Mouse (Mus musculus): ENCODE data around the gene Mob3a. TPM values are rescaled to one million over a fixed set of nuclear protein-coding genes. Genes with fewer than 3 reads are reported as not detected.

The Mob3a gene
- total and polyA plus RNA-seq, 2 experiments = 3.5 to 6.1 TPM

DNA sequence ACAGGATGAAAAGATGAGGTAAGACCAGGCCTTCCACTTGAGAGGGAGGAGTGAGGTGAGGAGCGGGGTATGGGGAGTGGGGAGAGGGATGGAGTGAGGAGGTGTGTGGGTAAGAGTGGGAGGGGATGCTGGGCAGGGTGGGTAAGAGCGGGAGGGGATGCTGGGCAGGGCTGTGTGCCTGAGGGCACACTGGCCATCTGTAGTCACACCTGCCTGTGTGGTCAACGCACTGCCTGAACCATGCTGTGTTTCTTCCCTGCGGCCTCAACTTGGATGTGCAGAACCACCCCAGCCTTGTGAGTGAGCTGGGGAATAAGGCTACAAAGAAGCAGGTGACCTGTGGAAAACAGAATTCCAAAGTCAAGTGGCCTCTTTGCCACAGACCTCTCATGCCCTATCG is 2.6 kb upstream of the Mob3a start:
- H3K4me3 ChIP-seq (ENCODE audit: insufficient read depth, low read depth, low read length) = no peak overlapping the region
- WGBS = 95% methylated on average over 5 of the region's 5 CpGs
- peaks cover 12% of the 10 kb centered on the region; the same call in 1 of the 2 replicates for H3K36me3 ChIP-seq (ENCODE audit: control insufficient read depth, insufficient read depth, low read length)
- H3K79me2 ChIP-seq (ENCODE audit: control insufficient read depth, insufficient read depth, low read length) = peaks cover 3% of the 10 kb centered on the region; the same call in 1 of the 2 replicates
- H3K4me1 ChIP-seq (ENCODE audit: control insufficient read depth, insufficient read depth, low read length) = peaks cover 9% of the 10 kb centered on the region
- no peak for DNase-seq (ENCODE audit: extremely low read depth, low read depth, low spot score)
- no peak overlapping the region for H3K9ac ChIP-seq (ENCODE audit: low read depth, low read length)
- TF ChIP-seq CTCF (IDR thresholded peaks at IDR 0.05; ENCODE audit: low read depth, low read length) (no peak), POLR2A (IDR thresholded peaks at IDR 0.05; ENCODE audit: extremely low read depth, insufficient read depth, low read length) (no peak)
- no peak overlapping the region for H3K27ac ChIP-seq (replicated peaks; ENCODE audit: insufficient read depth, low read depth, low read length)
- no peaks in the 10 kb centered on the region for H3K27me3 ChIP-seq (ENCODE audit: control insufficient read depth, insufficient read depth, low read length)

- peaks cover 9% of the 10 kb centered on the region for H3K4me1 ChIP-seq (ENCODE audit: control insufficient read depth, insufficient read depth, low read length)
- H3K79me2 ChIP-seq (ENCODE audit: control insufficient read depth, insufficient read depth, low read length) = peaks cover 3% of the 10 kb centered on the region; the same call in 1 of the 2 replicates
- no peak overlapping the region for H3K9ac ChIP-seq (ENCODE audit: low read depth, low read length)
- 85% methylated on average over 5 of the region's 5 CpGs for WGBS
- TF ChIP-seq POLR2A (IDR thresholded peaks at IDR 0.05; ENCODE audit: extremely low read depth, insufficient read depth, low read length) (no peak), CTCF (IDR thresholded peaks at IDR 0.05; ENCODE audit: low read depth, low read length) (no peak)
- peaks cover 8% of the 10 kb centered on the region; the same call in 1 of the 2 replicates for H3K36me3 ChIP-seq (ENCODE audit: control insufficient read depth, insufficient read depth, low read length)
- no peak overlapping the region for H3K4me3 ChIP-seq (ENCODE audit: insufficient read depth, low read depth, low read length)
- no peak overlapping the region for H3K27ac ChIP-seq (replicated peaks; ENCODE audit: insufficient read depth, low read depth, low read length)
- DNase-seq (ENCODE audit: extremely low read depth, low read depth, low spot score) = no peak
- H3K27me3 ChIP-seq (ENCODE audit: control insufficient read depth, insufficient read depth, low read length) = no peaks in the 10 kb centered on the region
Observed at GRCm38 (mm10) chr10:80703643-80704042, 1.9 kb upstream of the Mob3a start.

DNA sequence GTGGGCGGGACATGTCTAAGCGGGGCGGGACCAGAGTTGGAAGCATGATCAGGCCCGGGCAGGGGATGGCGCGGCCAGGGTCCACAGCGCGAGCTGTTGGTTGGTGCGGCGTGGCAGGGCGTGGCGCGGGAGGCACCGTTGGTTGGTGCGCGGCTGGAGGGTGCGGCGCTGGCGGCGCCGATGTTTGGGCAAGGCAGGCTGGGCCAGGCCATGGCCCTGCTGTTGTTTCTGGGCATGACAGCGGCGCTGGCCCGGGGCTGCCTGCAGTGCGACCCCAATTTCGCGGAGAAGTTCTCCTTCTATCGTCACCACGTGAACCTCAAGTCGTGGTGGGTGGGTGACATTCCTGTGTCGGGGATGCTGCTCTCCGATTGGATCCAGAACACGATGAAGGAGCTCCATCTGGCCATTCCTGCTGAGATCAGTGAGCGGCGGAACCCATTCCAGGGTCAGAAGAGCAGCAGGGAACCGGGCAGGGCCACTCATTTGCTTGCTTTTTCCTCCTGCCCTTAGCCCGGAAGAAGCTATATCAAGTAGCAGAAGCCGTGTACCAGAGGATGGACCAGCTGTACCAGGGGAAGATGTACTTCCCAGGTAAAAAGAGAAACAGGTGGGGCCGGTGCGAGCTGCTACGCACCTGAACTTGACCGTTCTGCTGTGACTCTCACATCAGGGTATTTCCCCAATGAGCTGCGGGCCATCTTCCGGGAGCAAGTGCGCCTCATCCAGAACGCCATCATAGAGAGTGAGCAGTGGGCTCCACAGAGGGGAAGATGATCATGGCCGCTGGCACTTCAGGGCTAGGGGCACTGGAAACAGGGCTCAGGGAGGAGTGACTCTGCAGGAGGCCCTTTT is 986 bp upstream of the Mob3a start:
- peaks cover 9% of the 10 kb centered on the region for H3K4me1 ChIP-seq (ENCODE audit: control insufficient read depth, insufficient read depth, low read length)
- 3% methylated on average over 40 of the region's 47 CpGs for WGBS
- DNase-seq (ENCODE audit: extremely low read depth, low read depth, low spot score) = peak; percentile 85

GRCm38 (mm10) chr10:80700732-80701131 is 1.0 kb downstream of the Mob3a start:
- Histone ChIP-seq H3K9ac (ENCODE audit: low read depth, low read length) (no peak overlapping the region), H3K4me3 (ENCODE audit: insufficient read depth, low read depth, low read length) (no peak overlapping the region), H3K4me1 (ENCODE audit: control insufficient read depth, insufficient read depth, low read length) (peaks cover 9% of the 10 kb centered on the region), H3K79me2 (ENCODE audit: control insufficient read depth, insufficient read depth, low read length) (peaks cover 3% of the 10 kb centered on the region; the same call in 1 of the 2 replicates), H3K27ac (replicated peaks; ENCODE audit: insufficient read depth, low read depth, low read length) (no peak overlapping the region), H3K36me3 (ENCODE audit: control insufficient read depth, insufficient read depth, low read length) (no peaks in the 10 kb centered on the region), H3K27me3 (ENCODE audit: control insufficient read depth, insufficient read depth, low read length) (no peaks in the 10 kb centered on the region)
- DNase-seq (ENCODE audit: extremely low read depth, low read depth, low spot score) = no peak
- TF ChIP-seq POLR2A (IDR thresholded peaks at IDR 0.05; ENCODE audit: extremely low read depth, insufficient read depth, low read length) = no peak
- TF ChIP-seq CTCF (IDR thresholded peaks at IDR 0.05; ENCODE audit: low read depth, low read length) = no peak
- 45% methylated on average over 4 of the region's 4 CpGs for whole genome bisulfite sequencing

More for the DNA sequence above, 986 bp upstream of the Mob3a start:
- Histone ChIP-seq H3K27me3 (ENCODE audit: control insufficient read depth, insufficient read depth, low read length) (no peaks in the 10 kb centered on the region), H3K79me2 (ENCODE audit: control insufficient read depth, insufficient read depth, low read length) (peaks cover 3% of the 10 kb centered on the region; the same call in 1 of the 2 replicates), H3K36me3 (ENCODE audit: control insufficient read depth, insufficient read depth, low read length) (0 out of 2 replicates have a peak, but pooled peaks cover 2% of the 10 kb centered on the region), H3K4me3 (ENCODE audit: insufficient read depth, low read depth, low read length) (peak overlapping the region; percentile 66), H3K9ac (ENCODE audit: low read depth, low read length) (peak overlapping the region; percentile 72), H3K27ac (replicated peaks; ENCODE audit: insufficient read depth, low read depth, low read length) (peak overlapping the region; percentile 82)
- TF ChIP-seq POLR2A (IDR thresholded peaks at IDR 0.05; ENCODE audit: extremely low read depth, insufficient read depth, low read length) = peak; percentile 77
- TF ChIP-seq CTCF (IDR thresholded peaks at IDR 0.05; ENCODE audit: low read depth, low read length) = no peak

GRCm38 (mm10) chr10:80700038-80700504 is 1.7 kb downstream of the Mob3a start:
- Histone ChIP-seq H3K36me3 (ENCODE audit: control insufficient read depth, insufficient read depth, low read length) (no peaks in the 10 kb centered on the region), H3K4me3 (ENCODE audit: insufficient read depth, low read depth, low read length) (no peak overlapping the region), H3K27ac (replicated peaks; ENCODE audit: insufficient read depth, low read depth, low read length) (no peak overlapping the region), H3K9ac (ENCODE audit: low read depth, low read length) (no peak overlapping the region), H3K79me2 (ENCODE audit: control insufficient read depth, insufficient read depth, low read length) (peaks cover 3% of the 10 kb centered on the region; the same call in 1 of the 2 replicates), H3K4me1 (ENCODE audit: control insufficient read depth, insufficient read depth, low read length) (peaks cover 9% of the 10 kb centered on the region), H3K27me3 (ENCODE audit: control insufficient read depth, insufficient read depth, low read length) (no peaks in the 10 kb centered on the region)
- TF ChIP-seq CTCF (IDR thresholded peaks at IDR 0.05; ENCODE audit: low read depth, low read length) (no peak), POLR2A (IDR thresholded peaks at IDR 0.05; ENCODE audit: extremely low read depth, insufficient read depth, low read length) (no peak)
- DNase-seq (ENCODE audit: extremely low read depth, low read depth, low spot score) = no peak
- 90% methylated on average over 7 of the region's 7 CpGs for WGBS
